Mouse (Mus musculus) olfactory bulb, adult 2 months (tissue): ENCODE measurements around the gene Ica1.

Source experiments
- CTCF ChIP-seq: fragments of 200-500 bp; IDR thresholded peaks from 2 replicates; pipeline ENCODE4 v1.5.1; 2012; ENCODE audit warnings: low read depth, mild to moderate bottlenecking, low read length, moderate library complexity; ENCODE audit not compliant: insufficient read depth
- POLR2A ChIP-seq: fragments of 200-500 bp; IDR thresholded peaks from 2 replicates; pipeline ENCODE4 v1.6.1; 2012; ENCODE audit warnings: mild to moderate bottlenecking, low read depth, low read length, moderate library complexity; ENCODE audit not compliant: insufficient read depth

GRCm38 (mm10) chr6:8736493-8736820 is 41.8 kb downstream of the Ica1 start:
- TF ChIP-seq POLR2A (no peak), CTCF (no peak)
